ENCODE assay signal across 14 mouse cellular contexts in the genomic region with DNA sequence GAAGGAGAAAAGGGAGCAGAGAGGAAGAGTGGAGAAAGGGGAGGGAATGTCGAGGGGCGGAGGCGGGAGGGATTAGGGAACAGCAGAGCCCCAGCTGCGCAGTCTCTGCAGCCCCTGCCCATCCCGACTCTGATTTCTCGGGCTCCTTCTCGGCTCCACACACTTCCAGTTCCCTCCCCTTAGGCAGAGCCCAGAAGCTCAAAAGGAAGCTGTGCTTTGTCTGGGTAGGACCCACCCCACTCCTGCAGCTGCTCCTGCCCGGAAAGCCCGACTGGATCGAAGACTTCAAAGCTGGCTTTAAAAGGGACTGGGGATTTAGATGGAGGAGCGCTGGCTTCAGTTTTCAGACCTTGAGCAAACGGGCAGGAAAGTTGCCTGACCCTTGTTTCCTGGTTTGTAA. TPM values are rescaled to one million over a fixed set of nuclear protein-coding genes. Genes with fewer than 3 reads are reported as not detected.
DNase-seq lines count a peak whose midpoint lies in the region; ATAC-seq lines count a peak whose summit lies in the region.
"Had no signal": no experiment of that assay in that cellular context is flagged by ENCODE, and none has a peak within 500 bp of the region (broad histone marks: within the 10 kb centered on the region; RNA-seq: fewer than 3 reads in every experiment).

No protein-coding gene starts in this region.

- H3K9me3 ChIP-seq in forebrain, embryonic 10.5 days = peaks cover 8% of the 10 kb centered on the region
- H3K9me3 ChIP-seq in forebrain, embryonic 16.5 days (ENCODE audit: control insufficient read depth, low read length) = peaks cover 5% of the 10 kb centered on the region; the same call in 1 of the 2 replicates
- no peaks in the 10 kb centered on the region for H3K9me3 ChIP-seq in lung, embryonic 15.5 days
- no peaks in the 10 kb centered on the region for H3K9me3 ChIP-seq in limb, embryonic 12.5 days

- H3K27ac ChIP-seq in forebrain, embryonic 10.5 days = no peak overlapping the region
- no peak overlapping the region for H3K27ac ChIP-seq in forebrain, embryonic 16.5 days (ENCODE audit: low read length)
- H3K27ac ChIP-seq in lung, embryonic 15.5 days = no peak overlapping the region
- H3K27ac ChIP-seq in limb, embryonic 12.5 days = no peak overlapping the region
- H3K27ac ChIP-seq: gastrocnemius, adult 2 months had no signal

- H3K4me3 ChIP-seq in forebrain, embryonic 10.5 days = peak overlapping the region; percentile 34; the same call in 1 of the 2 replicates
- H3K4me3 ChIP-seq in forebrain, embryonic 16.5 days (replicated peaks; ENCODE audit: low read length) = no peak overlapping the region
- no peak overlapping the region for H3K4me3 ChIP-seq in lung, embryonic 15.5 days
- peak overlapping the region; percentile 19 for H3K4me3 ChIP-seq in limb, embryonic 12.5 days (replicated peaks)
- H3K4me3 ChIP-seq: gastrocnemius, adult 2 months had no signal

- H3K4me2 ChIP-seq in forebrain, embryonic 16.5 days (ENCODE audit: low read length) = no peak overlapping the region
- H3K4me2 ChIP-seq in lung, embryonic 15.5 days = peak overlapping the region; percentile 26; the same call in 1 of the 2 replicates
- peak overlapping the region; percentile 43 for H3K4me2 ChIP-seq in limb, embryonic 12.5 days

- H3K27me3 ChIP-seq in forebrain, embryonic 10.5 days (ENCODE audit: poor library complexity, severe bottlenecking) = peaks cover 85% of the 10 kb centered on the region
- H3K27me3 ChIP-seq in forebrain, embryonic 16.5 days (replicated peaks; ENCODE audit: control insufficient read depth, insufficient read depth, low read length) = peaks cover 63% of the 10 kb centered on the region
- H3K27me3 ChIP-seq in lung, embryonic 15.5 days = peaks cover 79% of the 10 kb centered on the region
- H3K27me3 ChIP-seq in limb, embryonic 12.5 days = peaks cover 79% of the 10 kb centered on the region

- H3K9ac ChIP-seq in forebrain, embryonic 16.5 days (replicated peaks; ENCODE audit: low read depth, low read length) = no peak overlapping the region
- H3K9ac ChIP-seq in lung, embryonic 15.5 days = no peak overlapping the region
- H3K9ac ChIP-seq in limb, embryonic 12.5 days (replicated peaks) = no peak overlapping the region

- H3K4me1 ChIP-seq in forebrain, embryonic 10.5 days = peaks cover 26% of the 10 kb centered on the region
- 0 out of 2 replicates have a peak, but pooled peaks cover 3% of the 10 kb centered on the region for H3K4me1 ChIP-seq in forebrain, embryonic 16.5 days (replicated peaks; ENCODE audit: control insufficient read depth, insufficient read depth, low read length)
- 0 out of 2 replicates have a peak, but pooled peaks cover 9% of the 10 kb centered on the region for H3K4me1 ChIP-seq in lung, embryonic 15.5 days
- peaks cover 11% of the 10 kb centered on the region; the same call in 1 of the 2 replicates for H3K4me1 ChIP-seq in limb, embryonic 12.5 days (replicated peaks)

- no peaks in the 10 kb centered on the region for H3K36me3 ChIP-seq in forebrain, embryonic 10.5 days (replicated peaks)
- no peaks in the 10 kb centered on the region for H3K36me3 ChIP-seq in forebrain, embryonic 16.5 days (ENCODE audit: control insufficient read depth, insufficient read depth)
- H3K36me3 ChIP-seq in lung, embryonic 15.5 days = no peaks in the 10 kb centered on the region
- H3K36me3 ChIP-seq in limb, embryonic 12.5 days = no peaks in the 10 kb centered on the region

- DNase-seq in forebrain, embryonic 10.5 days (ENCODE audit: extremely low spot score, low spot score) = peak; percentile 36
- no peak for DNase-seq in lung, postnatal 25 days (ENCODE audit: low spot score)
- DNase-seq in retina, embryonic 14.5 days (ENCODE audit: low spot score) = no peak
- DNase-seq in thymus, postnatal 25 days = no peak
- DNase-seq: gastrocnemius, adult 2 months; lung, adult 2 months had no signal

- ATAC-seq in forebrain, embryonic 16.5 days = no peak
- ATAC-seq in lung, embryonic 15.5 days (ENCODE audit: borderline replicate concordance, extremely low read depth, low FRiP score, low TSS enrichment) = no peak
- ATAC-seq in limb, embryonic 12.5 days (ENCODE audit: insufficient number of reproducible peaks, insufficient read depth, low FRiP score, low TSS enrichment, low read depth) = peak; percentile 61; the same call in 1 of the 2 replicates
- ATAC-seq in megakaryocyte-erythroid progenitor cell, adult 5-6 weeks (replicated peaks; ENCODE audit: low FRiP score, low TSS enrichment, poor library complexity, severe bottlenecking) = no peak

- under 1% methylated on average over 12 of the region's 12 CpGs for WGBS in forebrain, embryonic 10.5 days
- 2% methylated on average over 12 of the region's 12 CpGs for WGBS in forebrain, embryonic 16.5 days
- WGBS in lung, embryonic 15.5 days = 4% methylated on average over 12 of the region's 12 CpGs
- WGBS in limb, embryonic 12.5 days = 0% methylated on average over 11 of the region's 12 CpGs

RNA-seq across cellular contexts. Expression of a gene that starts 9.7 kb away (rescaled TPM):
- not detected in 2 replicates for polyA plus RNA-seq in forebrain, embryonic 10.5 days (2016; fragmentation: Nextera tagmentation; extraction: Ambion mirVana)
- polyA plus RNA-seq in forebrain, embryonic 16.5 days (2015; fragmentation: Nextera tagmentation; extraction: Ambion mirVana) = not detected in 2 replicates
- 0.10 TPM in 1 of 2 replicates, not detected in the other for polyA plus RNA-seq in lung, embryonic 15.5 days (2015; fragmentation: Nextera tagmentation; extraction: Ambion mirVana)
- polyA plus RNA-seq in limb, embryonic 12.5 days (2016; fragmentation: Nextera tagmentation; extraction: Ambion mirVana) = 0.39 TPM in 1 of 2 replicates, not detected in the other
- total RNA-seq in megakaryocyte-erythroid progenitor cell, adult 5-6 weeks (2014; fragmentation: Nextera tagmentation) = not detected in 2 replicates
- total RNA-seq in megakaryocyte-erythroid progenitor cell, adult 5-6 weeks (2017) = not detected in 2 replicates
- total RNA-seq: common myeloid progenitor, adult 5-6 weeks; gastrocnemius, adult 2 months; hematopoietic stem cell, adult 5-6 weeks; left cerebral cortex, adult 18-20 months had no signal
- polyA plus RNA-seq: lung, adult 2 months; small intestine, adult 2 months had no signal

RNA-seq across cellular contexts. Expression of a gene that starts 30.7 kb away (rescaled TPM):
- 1,478 and 1,686 TPM in 2 replicates for polyA plus RNA-seq in forebrain, embryonic 10.5 days (2016; fragmentation: Nextera tagmentation; extraction: Ambion mirVana)
- 479 and 511 TPM in 2 replicates for polyA plus RNA-seq in forebrain, embryonic 16.5 days (2015; fragmentation: Nextera tagmentation; extraction: Ambion mirVana)
- 921 and 961 TPM in 2 replicates for polyA plus RNA-seq in lung, embryonic 15.5 days (2015; fragmentation: Nextera tagmentation; extraction: Ambion mirVana)
- polyA plus RNA-seq in limb, embryonic 12.5 days (2016; fragmentation: Nextera tagmentation; extraction: Ambion mirVana) = 1,112 and 1,195 TPM in 2 replicates
- total RNA-seq in megakaryocyte-erythroid progenitor cell, adult 5-6 weeks (2014; fragmentation: Nextera tagmentation) = 3,299 and 3,437 TPM in 2 replicates
- total RNA-seq in megakaryocyte-erythroid progenitor cell, adult 5-6 weeks (2017) = 6,261 and 6,441 TPM in 2 replicates

RNA-seq across cellular contexts. Expression of a gene that starts 46.5 kb away (rescaled TPM):
- polyA plus RNA-seq in forebrain, embryonic 10.5 days (2016; fragmentation: Nextera tagmentation; extraction: Ambion mirVana) = 3.6 and 3.8 TPM in 2 replicates
- 3.8 and 4.3 TPM in 2 replicates for polyA plus RNA-seq in forebrain, embryonic 16.5 days (2015; fragmentation: Nextera tagmentation; extraction: Ambion mirVana)
- 11.1 and 11.7 TPM in 2 replicates for polyA plus RNA-seq in lung, embryonic 15.5 days (2015; fragmentation: Nextera tagmentation; extraction: Ambion mirVana)
- polyA plus RNA-seq in limb, embryonic 12.5 days (2016; fragmentation: Nextera tagmentation; extraction: Ambion mirVana) = 18.2 and 19.0 TPM in 2 replicates
- total RNA-seq in megakaryocyte-erythroid progenitor cell, adult 5-6 weeks (2014; fragmentation: Nextera tagmentation) = not detected in 2 replicates
- total RNA-seq in megakaryocyte-erythroid progenitor cell, adult 5-6 weeks (2017) = not detected in 2 replicates
- total RNA-seq: common myeloid progenitor, adult 5-6 weeks; hematopoietic stem cell, adult 5-6 weeks had no signal
- polyA plus RNA-seq: small intestine, adult 2 months had no signal

Comparison
In these comparisons a context has a peak if more than half of its experiments do, and no peak if none do; other contexts are left out.
1. H3K4me3 ChIP-seq: peak in forebrain, embryonic 10.5 days (single experiment) and limb, embryonic 12.5 days (single experiment); none in forebrain, embryonic 16.5 days (single experiment) and lung, embryonic 15.5 days (single experiment).